Mouse (Mus musculus) forebrain, embryonic 15.5 days (tissue): ENCODE results near the gene Rps6kb2. TPM values are rescaled to one million over a fixed set of nuclear protein-coding genes. Genes with fewer than 3 reads are reported as not detected.

Experiments
- ATAC-seq: fragments of 200-750 bp; cut with Nextera tagmentation; replicated peaks from 2 replicates; pipeline ENCODE4 v1.8.0; 2017; ENCODE audit warnings: mild to moderate bottlenecking, moderate TSS enrichment, moderate library complexity
- H3K27ac ChIP-seq: fragments of 300-500 bp; sonication (generic); replicated peaks from 2 replicates; pipeline ENCODE4 v1.5.1; 2015; ENCODE audit warnings: mild to moderate bottlenecking, inconsistent platforms
- H3K27me3 ChIP-seq: fragments of 300-500 bp; sonication (generic); 2 replicates; pipeline ENCODE4 v1.6.1; 2015; ENCODE audit warnings: inconsistent platforms
- H3K36me3 ChIP-seq: fragments of 300-500 bp; sonication (generic); 2 replicates; pipeline ENCODE4 v1.6.1; 2015; ENCODE audit warnings: mild to moderate bottlenecking, inconsistent platforms
- H3K4me1 ChIP-seq: fragments of 300-500 bp; sonication (generic); 2 replicates; pipeline ENCODE4 v1.6.1; 2015; ENCODE audit warnings: inconsistent platforms
- H3K4me2 ChIP-seq: fragments of 300-500 bp; sonication (generic); replicated peaks from 2 replicates; pipeline ENCODE4 v1.6.1; 2015; ENCODE audit warnings: mild to moderate bottlenecking, inconsistent platforms
- H3K4me3 ChIP-seq: fragments of 300-500 bp; sonication (generic); 2 replicates; pipeline ENCODE4 v1.5.1; 2015; ENCODE audit warnings: mild to moderate bottlenecking, inconsistent platforms
- H3K9ac ChIP-seq: fragments of 300-500 bp; sonication (generic); replicated peaks from 2 replicates; pipeline ENCODE4 v1.6.1; 2015; ENCODE audit warnings: mild to moderate bottlenecking, inconsistent platforms
- H3K9me3 ChIP-seq: fragments of 300-500 bp; sonication (generic); 2 replicates; pipeline ENCODE4 v1.6.1; 2016; ENCODE audit warnings: inconsistent platforms
- WGBS: fragments of 180-500 bp; shearing (Covaris S2); methylation state at CpG from one replicate; pipeline ENCODE4 v1.1.7; 2015; ENCODE audit warnings: mixed read lengths; 5-methylcytosine and 5-hydroxymethylcytosine counted together
- polyA plus RNA-seq: library from polyadenylated mRNA; unstranded; fragments of >200 nt; fragmentation: Nextera tagmentation; extraction: Ambion mirVana; gene quantifications from 2 replicates; pipeline ENCODE4 v1.2.1, GENCODE M21; 2015

The Rps6kb2 gene
- polyA plus RNA-seq, 1 experiment from 2014 or later, result 54.1 TPM

GRCm38 (mm10) chr19:4150567-4151487 is 12.3 kb downstream of the Rps6kb2 start:
- Histone ChIP-seq H3K4me1 (peaks cover 24% of the 10 kb centered on the region), H3K9me3 (no peaks in the 10 kb centered on the region), H3K9ac (no peak overlapping the region), H3K27me3 (no peaks in the 10 kb centered on the region), H3K27ac (no peak overlapping the region), H3K4me3 (no peak overlapping the region), H3K36me3 (peaks cover 6% of the 10 kb centered on the region), H3K4me2 (no peak overlapping the region)
- ATAC-seq, result no peak
- 92% methylated on average over 22 of the region's 22 CpGs for WGBS

GRCm38 (mm10) chr19:4149764-4150461 is 13.2 kb downstream of the Rps6kb2 start:
- H3K4me1 ChIP-seq, result peaks cover 24% of the 10 kb centered on the region
- peaks cover 6% of the 10 kb centered on the region for H3K36me3 ChIP-seq
- no peak for ATAC-seq
- no peak overlapping the region for H3K4me3 ChIP-seq
- no peak overlapping the region for H3K27ac ChIP-seq
- H3K4me2 ChIP-seq, result 0 out of 2 replicates have a peak overlapping the region, but pooled peaks have one; percentile 65
- H3K9ac ChIP-seq, result no peak overlapping the region
- no peaks in the 10 kb centered on the region for H3K9me3 ChIP-seq
- 92% methylated on average over 17 of the region's 17 CpGs for WGBS
- no peaks in the 10 kb centered on the region for H3K27me3 ChIP-seq

DNA sequence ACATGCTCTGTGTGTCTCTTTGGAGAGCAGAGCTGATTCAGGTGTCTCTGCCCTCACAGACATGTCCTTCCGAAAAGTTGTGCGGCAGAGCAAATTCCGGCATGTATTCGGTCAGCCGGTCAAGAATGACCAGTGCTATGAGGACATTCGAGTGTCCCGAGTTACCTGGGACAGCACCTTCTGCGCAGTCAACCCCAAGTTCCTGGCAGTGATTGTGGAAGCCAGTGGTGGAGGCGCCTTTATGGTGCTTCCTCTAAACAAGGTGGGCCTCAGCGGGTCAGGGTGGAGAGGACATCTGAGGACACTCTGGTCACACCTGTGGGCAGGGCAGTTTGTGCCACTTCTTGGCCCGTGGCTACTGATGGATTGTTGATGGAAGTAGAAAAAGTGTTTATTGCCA is 13.9 kb downstream of the Rps6kb2 start:
- peak overlapping the region; percentile 68; the same call in 1 of the 2 replicates for H3K9ac ChIP-seq
- H3K4me1 ChIP-seq, result peaks cover 24% of the 10 kb centered on the region
- peak overlapping the region; percentile 65 for H3K4me2 ChIP-seq
- WGBS, result 90% methylated on average over 11 of the region's 11 CpGs
- peak overlapping the region; percentile 70 for H3K4me3 ChIP-seq
- no peaks in the 10 kb centered on the region for H3K9me3 ChIP-seq
- no peak overlapping the region for H3K27ac ChIP-seq
- no peak for ATAC-seq
- peaks cover 6% of the 10 kb centered on the region for H3K36me3 ChIP-seq
- no peaks in the 10 kb centered on the region for H3K27me3 ChIP-seq

GRCm38 (mm10) chr19:4148819-4149218 is 14.3 kb downstream of the Rps6kb2 start:
- H3K9ac ChIP-seq, result peak overlapping the region; percentile 68
- H3K36me3 ChIP-seq, result peaks cover 6% of the 10 kb centered on the region
- peak overlapping the region; percentile 70 for H3K4me3 ChIP-seq
- no peaks in the 10 kb centered on the region for H3K27me3 ChIP-seq
- ATAC-seq, result peak; percentile 15
- 4% methylated on average over 8 of the region's 8 CpGs for WGBS
- H3K4me2 ChIP-seq, result peak overlapping the region; percentile 65
- H3K9me3 ChIP-seq, result no peaks in the 10 kb centered on the region
- peak overlapping the region; percentile 53 for H3K27ac ChIP-seq
- peaks cover 24% of the 10 kb centered on the region for H3K4me1 ChIP-seq

- Histone ChIP-seq H3K4me2 (peak within 1 kb of the TSS; percentile 65), H3K4me3 (peak within 1 kb of the TSS; percentile 70), H3K9me3 (no peaks in the 10 kb centered on the region), H3K36me3 (peaks cover 6% of the 10 kb centered on the region), H3K27ac (peak within 1 kb of the TSS; percentile 53), H3K9ac (peak within 1 kb of the TSS; percentile 68), H3K4me1 (peaks cover 24% of the 10 kb centered on the region), H3K27me3 (no peaks in the 10 kb centered on the region)
- WGBS, result under 1% methylated on average over 29 of the region's 33 CpGs
- ATAC-seq, result peak; percentile 96
These were observed 14.7 kb downstream of the Rps6kb2 start, which contains the start of gene Coro1b for GRCm38 (mm10) chr19:4148491-4148806. TSS of gene Coro1b (plus strand) at chr19:4148619.

- Histone ChIP-seq H3K4me3 (peak overlapping the region; percentile 70), H3K36me3 (peaks cover 6% of the 10 kb centered on the region), H3K27me3 (no peaks in the 10 kb centered on the region), H3K9ac (peak overlapping the region; percentile 68), H3K9me3 (no peaks in the 10 kb centered on the region), H3K27ac (peak overlapping the region; percentile 38), H3K4me1 (peaks cover 24% of the 10 kb centered on the region), H3K4me2 (peak overlapping the region; percentile 65)
- 36% methylated on average over 9 of the region's 9 CpGs for WGBS
- ATAC-seq, result peak; percentile 26
These were observed 15.2 kb downstream of the Rps6kb2 start for GRCm38 (mm10) chr19:4147782-4148490.

- H3K9me3 ChIP-seq, result no peaks in the 10 kb centered on the region
- peaks cover 6% of the 10 kb centered on the region for H3K36me3 ChIP-seq
- H3K4me3 ChIP-seq, result no peak overlapping the region
- H3K27ac ChIP-seq, result 0 out of 2 replicates have a peak overlapping the region, but pooled peaks have one; percentile 38
- H3K9ac ChIP-seq, result no peak overlapping the region
- peaks cover 24% of the 10 kb centered on the region for H3K4me1 ChIP-seq
- no peaks in the 10 kb centered on the region for H3K27me3 ChIP-seq
- 54% methylated on average over 3 of the region's 3 CpGs for WGBS
- H3K4me2 ChIP-seq, result no peak overlapping the region
- ATAC-seq, result no peak
These were observed 16.1 kb downstream of the Rps6kb2 start for GRCm38 (mm10) chr19:4147022-4147405.

GRCm38 (mm10) chr19:4146366-4147021 is 16.7 kb downstream of the Rps6kb2 start:
- 67% methylated on average over 12 of the region's 12 CpGs for WGBS
- H3K9me3 ChIP-seq, result no peaks in the 10 kb centered on the region
- no peak overlapping the region for H3K27ac ChIP-seq
- no peak overlapping the region for H3K9ac ChIP-seq
- H3K4me1 ChIP-seq, result peaks cover 24% of the 10 kb centered on the region
- H3K27me3 ChIP-seq, result no peaks in the 10 kb centered on the region
- peaks cover 6% of the 10 kb centered on the region for H3K36me3 ChIP-seq
- no peak overlapping the region for H3K4me2 ChIP-seq
- no peak for ATAC-seq
- no peak overlapping the region for H3K4me3 ChIP-seq

- no peak overlapping the region for H3K4me2 ChIP-seq
- no peaks in the 10 kb centered on the region for H3K27me3 ChIP-seq
- peaks cover 1% of the 10 kb centered on the region for H3K36me3 ChIP-seq
- H3K9ac ChIP-seq, result no peak overlapping the region
- WGBS, result 78% methylated on average over 5 of the region's 5 CpGs
- ATAC-seq, result no peak
- H3K27ac ChIP-seq, result no peak overlapping the region
- no peak overlapping the region for H3K4me3 ChIP-seq
- no peaks in the 10 kb centered on the region for H3K9me3 ChIP-seq
- peaks cover 24% of the 10 kb centered on the region for H3K4me1 ChIP-seq
These were observed 17.2 kb downstream of the Rps6kb2 start for GRCm38 (mm10) chr19:4145936-4146335.

DNA sequence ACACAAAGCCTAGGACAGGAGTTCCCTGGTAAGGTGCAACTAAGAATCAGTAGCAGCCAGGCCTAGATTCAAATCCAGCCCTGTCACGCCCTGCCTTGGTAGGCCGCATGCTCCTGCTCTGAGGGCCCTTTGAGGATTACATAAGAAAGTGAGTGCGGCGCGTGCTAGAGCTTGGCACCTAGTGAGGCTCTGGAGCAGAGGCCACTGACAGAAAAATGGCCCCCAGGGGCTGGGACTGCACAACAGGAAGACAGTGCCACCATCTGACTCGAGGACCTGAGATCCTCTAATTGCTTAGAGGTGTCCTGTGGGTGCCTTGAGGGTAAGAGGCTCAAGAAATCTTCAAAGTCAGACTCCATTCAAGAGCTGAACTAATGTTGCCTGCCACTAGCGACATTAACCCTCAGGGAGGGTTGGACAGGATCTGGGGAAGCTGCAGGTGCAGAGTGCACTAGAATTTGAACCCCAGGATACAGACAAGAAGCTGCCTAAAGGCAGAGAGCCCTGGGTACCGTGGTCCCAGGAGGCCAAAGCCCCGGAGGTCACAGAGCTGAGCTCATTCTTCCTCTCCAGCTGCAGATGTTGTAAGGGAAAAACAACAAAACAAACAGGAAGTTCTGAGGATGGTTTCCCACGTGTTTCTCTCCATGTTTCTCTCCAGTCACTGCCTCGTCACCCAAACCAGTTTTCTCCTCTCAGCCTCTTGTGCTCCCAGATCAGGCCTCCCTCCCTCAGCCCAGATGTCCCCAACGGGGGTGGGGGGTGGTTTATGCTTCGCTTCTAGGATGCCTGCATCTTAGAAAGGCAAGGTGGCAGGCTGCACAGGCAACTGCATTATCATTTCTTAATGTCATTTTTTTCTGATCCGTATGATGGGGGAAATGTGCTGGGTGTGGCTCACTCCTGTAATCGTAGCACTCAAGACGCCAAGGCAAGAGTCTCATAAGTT is 18.3 kb downstream of the Rps6kb2 start:
- Histone ChIP-seq H3K4me3 (no peak overlapping the region), H3K4me1 (peaks cover 19% of the 10 kb centered on the region), H3K27me3 (no peaks in the 10 kb centered on the region), H3K9ac (no peak overlapping the region), H3K4me2 (no peak overlapping the region), H3K27ac (no peak overlapping the region), H3K9me3 (no peaks in the 10 kb centered on the region), H3K36me3 (no peaks in the 10 kb centered on the region)
- 86% methylated on average over 16 of the region's 16 CpGs for WGBS
- ATAC-seq, result no peak
